Mouse (Mus musculus) limb, embryonic 10.5 days (tissue): ENCODE data around the gene Itgad. TPM values are rescaled to one million over a fixed set of nuclear protein-coding genes. Genes with fewer than 3 reads are reported as not detected.
A peak's percentile ranks its signal among the peaks of the same experiment; 100 is the strongest.

Experiments used
- DNase-seq: peaks from one replicate; pipeline ENCODE4 v3.0.0-alpha.2; 2017; ENCODE audit warnings: low spot score
- H3K27ac ChIP-seq: fragments of 300-500 bp; sonication (generic); 2 replicates; pipeline ENCODE4 v1.5.1; 2016; ENCODE audit warnings: mild to moderate bottlenecking
- H3K27me3 ChIP-seq: fragments of 300-500 bp; sonication (generic); 2 replicates; pipeline ENCODE4 v1.6.1; 2016; ENCODE audit warnings: low read depth, mild to moderate bottlenecking; ENCODE audit not compliant: poor library complexity, severe bottlenecking
- H3K36me3 ChIP-seq: fragments of 300-500 bp; sonication (generic); 2 replicates; pipeline ENCODE4 v1.6.1; 2016; ENCODE audit warnings: mild to moderate bottlenecking, moderate library complexity
- H3K4me1 ChIP-seq: fragments of 300-500 bp; sonication (generic); 2 replicates; pipeline ENCODE4 v1.6.1; 2016
- H3K4me3 ChIP-seq: fragments of 300-500 bp; sonication (generic); 2 replicates; pipeline ENCODE4 v1.5.1; 2016; ENCODE audit warnings: mild to moderate bottlenecking, moderate library complexity
- H3K9me3 ChIP-seq: fragments of 300-500 bp; sonication (generic); replicated peaks from 2 replicates; pipeline ENCODE4 v1.6.1; 2016; ENCODE audit warnings: mild to moderate bottlenecking
- WGBS: fragments of 180-500 bp; shearing (Covaris S2); methylation state at CpG from one replicate; pipeline ENCODE4 v1.1.7; 2016; 5-methylcytosine and 5-hydroxymethylcytosine counted together
- polyA plus RNA-seq: library from polyadenylated mRNA; unstranded; fragments of >200 nt; fragmentation: Nextera tagmentation; extraction: Ambion mirVana; gene quantifications from 2 replicates; pipeline ENCODE4 v1.2.1, GENCODE M21; 2016

Gene Itgad
- polyA plus RNA-seq, 1 experiment from 2014 or later = not detected

DNA sequence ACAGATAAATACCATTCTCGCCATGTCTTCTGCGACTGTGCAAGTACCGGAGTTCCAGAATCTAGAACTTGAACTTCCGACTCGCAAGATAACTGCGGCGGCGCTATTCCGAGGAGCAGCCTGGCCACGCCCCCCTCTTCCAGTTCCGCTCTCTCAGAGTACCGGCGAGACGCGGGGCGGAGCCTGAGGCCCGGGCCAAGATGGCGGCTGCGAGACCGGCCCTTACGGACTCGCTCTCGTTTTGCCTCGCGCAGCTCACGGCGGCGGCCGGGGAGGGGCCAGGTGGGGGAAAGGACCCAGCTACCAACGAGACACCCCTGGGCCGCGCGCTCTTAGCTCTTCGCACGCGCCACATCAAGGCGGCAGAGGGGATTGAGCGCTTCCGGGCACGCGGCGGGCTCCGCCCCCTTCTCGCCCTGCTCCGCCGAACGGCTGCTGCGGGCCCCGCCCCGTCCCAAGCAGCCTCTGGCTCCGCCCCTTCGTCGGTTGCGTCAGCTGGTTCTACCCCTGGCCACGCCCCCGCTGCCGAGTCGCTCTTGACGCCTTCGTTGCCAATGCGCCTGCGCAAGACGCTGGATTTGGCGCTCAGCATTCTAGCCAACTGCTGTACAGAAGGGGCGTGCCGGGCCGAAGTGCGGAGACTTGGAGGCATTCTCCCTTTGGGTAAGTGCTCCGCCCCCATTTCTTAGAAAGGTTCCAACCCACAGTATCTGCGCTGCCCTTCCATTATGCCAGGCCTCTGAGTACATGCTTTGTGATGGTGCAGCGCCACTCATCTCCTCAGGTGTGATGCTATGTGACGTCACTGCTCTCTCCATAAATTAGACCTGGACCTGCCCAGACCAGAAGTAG is 84.0 kb downstream of the Itgad start, which contains the start of gene 9130023H24Rik:
Gene 9130023H24Rik (minus strand): TSS at position 105 of the 852 bp plus-strand sequence.
- no peaks in the 10 kb centered on the region for H3K27me3 ChIP-seq
- peaks cover 43% of the 10 kb centered on the region for H3K36me3 ChIP-seq
- H3K9me3 ChIP-seq = no peaks in the 10 kb centered on the region
- H3K4me1 ChIP-seq = peaks cover 17% of the 10 kb centered on the region
- WGBS = under 1% methylated on average over 71 of the region's 72 CpGs
- peak within 1 kb of the TSS; percentile 94 for H3K27ac ChIP-seq
- DNase-seq = peak; percentile 100
- H3K4me3 ChIP-seq = peak within 1 kb of the TSS; percentile 75

DNA sequence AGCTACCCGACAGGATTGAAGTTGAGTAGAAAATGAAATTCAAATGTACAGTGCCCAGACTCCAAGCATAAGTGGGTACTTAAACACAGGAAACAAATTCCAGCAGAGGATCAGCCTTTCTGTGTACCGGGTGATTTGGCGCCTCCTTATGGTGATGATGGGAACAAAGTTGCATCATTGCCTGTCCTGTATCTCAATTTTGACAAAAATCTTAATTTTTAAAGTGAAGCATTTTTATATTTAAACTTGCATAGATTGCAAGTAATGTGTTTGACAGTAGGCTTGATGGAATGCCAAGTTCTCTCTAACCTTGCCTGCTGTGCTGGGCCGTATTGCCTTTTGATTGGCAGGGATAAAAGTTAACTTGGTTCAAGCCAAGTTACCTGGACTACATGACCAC is 84.8 kb downstream of the Itgad start:
- H3K4me3 ChIP-seq = peak overlapping the region; percentile 75
- H3K9me3 ChIP-seq = no peaks in the 10 kb centered on the region
- WGBS = 30% methylated on average over 4 of the region's 4 CpGs
- H3K36me3 ChIP-seq = peaks cover 47% of the 10 kb centered on the region
- no peak for DNase-seq
- no peaks in the 10 kb centered on the region for H3K27me3 ChIP-seq
- peak overlapping the region; percentile 94 for H3K27ac ChIP-seq
- H3K4me1 ChIP-seq = peaks cover 21% of the 10 kb centered on the region

- Histone ChIP-seq H3K27ac (no peak overlapping the region), H3K9me3 (no peaks in the 10 kb centered on the region), H3K4me1 (peaks cover 27% of the 10 kb centered on the region), H3K27me3 (no peaks in the 10 kb centered on the region), H3K4me3 (no peak overlapping the region), H3K36me3 (peaks cover 60% of the 10 kb centered on the region)
- no peak for DNase-seq
- WGBS = 95% methylated on average over 27 of the region's 27 CpGs
These were observed 86.1 kb downstream of the Itgad start for GRCm38 (mm10) chr7:128240131-128240784.

DNA sequence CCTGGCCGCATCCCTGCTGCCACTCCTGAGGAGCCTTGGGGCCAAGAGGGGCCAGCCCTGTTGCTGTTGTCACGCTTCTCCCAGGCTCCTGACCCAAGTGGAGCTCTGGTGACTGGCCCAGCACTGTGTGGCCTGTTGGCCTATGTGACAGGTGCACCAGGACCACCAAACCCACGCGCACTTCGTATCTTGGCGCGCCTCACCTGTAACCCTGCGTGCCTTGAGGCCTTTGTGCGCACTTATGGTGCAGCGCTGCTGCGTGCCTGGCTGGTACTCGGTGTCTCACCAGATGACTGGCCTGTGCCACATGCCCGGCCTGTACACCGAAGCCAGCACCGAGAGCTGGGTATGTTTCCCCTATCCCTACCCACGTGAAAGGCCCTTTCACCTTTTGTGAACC is 88.2 kb downstream of the Itgad start:
- no peak overlapping the region for H3K27ac ChIP-seq
- peaks cover 55% of the 10 kb centered on the region for H3K36me3 ChIP-seq
- H3K27me3 ChIP-seq = no peaks in the 10 kb centered on the region
- H3K4me3 ChIP-seq = no peak overlapping the region
- WGBS = 95% methylated on average over 16 of the region's 16 CpGs
- peaks cover 36% of the 10 kb centered on the region for H3K4me1 ChIP-seq
- no peak for DNase-seq
- no peaks in the 10 kb centered on the region for H3K9me3 ChIP-seq

DNA sequence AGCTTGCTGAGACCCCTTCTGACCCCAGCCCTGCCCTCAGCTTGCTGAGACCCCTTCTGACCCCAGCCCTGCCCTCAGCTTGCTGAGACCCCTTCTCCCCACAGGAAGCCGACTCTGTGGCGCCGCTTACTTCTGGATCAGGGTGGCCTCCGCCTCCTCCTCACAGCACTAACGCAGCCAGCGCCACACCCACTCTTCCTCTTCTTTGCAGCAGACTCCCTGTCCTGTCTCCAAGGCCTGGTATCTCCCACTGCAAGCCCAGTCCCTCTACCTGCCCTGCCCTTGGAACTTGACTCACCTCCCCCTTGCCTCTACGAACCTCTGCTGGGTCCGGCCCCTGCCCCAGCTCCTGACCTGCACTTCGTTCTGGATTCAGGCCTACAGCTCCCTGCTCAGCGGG is 89.7 kb downstream of the Itgad start:
- WGBS = 54% methylated on average over 10 of the region's 10 CpGs
- Histone ChIP-seq H3K27ac (peak overlapping the region; percentile 65), H3K4me1 (peaks cover 36% of the 10 kb centered on the region), H3K4me3 (no peak overlapping the region), H3K27me3 (no peaks in the 10 kb centered on the region; the same call in 1 of the 2 replicates), H3K36me3 (peaks cover 55% of the 10 kb centered on the region), H3K9me3 (no peaks in the 10 kb centered on the region)
- no peak for DNase-seq

- Histone ChIP-seq H3K27ac (peak overlapping the region; percentile 65), H3K9me3 (no peaks in the 10 kb centered on the region), H3K4me3 (no peak overlapping the region), H3K4me1 (peaks cover 30% of the 10 kb centered on the region), H3K27me3 (no peaks in the 10 kb centered on the region; the same call in 1 of the 2 replicates), H3K36me3 (peaks cover 58% of the 10 kb centered on the region)
- 87% methylated on average over 18 of the region's 18 CpGs for WGBS
- no peak for DNase-seq
These were observed 90.3 kb downstream of the Itgad start for GRCm38 (mm10) chr7:128244410-128245025.

DNA sequence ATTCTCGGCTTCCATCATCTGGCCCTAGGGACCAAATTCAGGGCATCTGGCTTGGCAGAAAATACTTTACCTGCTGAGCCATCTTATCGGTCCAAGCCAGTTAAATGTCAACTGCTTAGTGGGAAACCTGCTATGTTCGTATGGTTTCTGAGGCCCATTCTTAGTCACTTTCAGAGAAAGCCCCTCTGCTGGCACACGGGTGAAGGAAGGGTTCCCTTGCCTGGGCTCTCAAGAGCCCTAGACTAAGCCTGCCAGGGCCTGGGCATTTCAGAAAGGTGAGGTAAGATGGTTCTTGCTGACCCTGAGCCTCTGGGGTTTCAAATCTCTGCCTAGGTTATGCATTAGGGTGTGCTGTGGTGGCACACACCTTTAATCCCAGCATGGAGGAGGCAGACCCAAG is 91.4 kb downstream of the Itgad start:
- Histone ChIP-seq H3K4me1 (peaks cover 30% of the 10 kb centered on the region), H3K4me3 (no peak overlapping the region)
- WGBS = 94% methylated on average over 4 of the region's 4 CpGs

GRCm38 (mm10) chr7:128246496-128247391 is 92.6 kb downstream of the Itgad start, which contains the start of gene Tgfb1i1:
TSS of gene Tgfb1i1 (plus strand) at chr7:128246812.
- Histone ChIP-seq H3K4me3 (peak within 1 kb of the TSS; percentile 53), H3K27ac (peak within 1 kb of the TSS; percentile 80), H3K9me3 (no peaks in the 10 kb centered on the region), H3K4me1 (peaks cover 31% of the 10 kb centered on the region), H3K36me3 (peaks cover 37% of the 10 kb centered on the region), H3K27me3 (peaks cover 3% of the 10 kb centered on the region; the same call in 1 of the 2 replicates)
- WGBS = 2% methylated on average over 28 of the region's 30 CpGs
- DNase-seq = peak; percentile 66

More for the DNA sequence above, 91.4 kb downstream of the Itgad start:
- no peaks in the 10 kb centered on the region; the same call in 1 of the 2 replicates for H3K27me3 ChIP-seq
- H3K9me3 ChIP-seq = no peaks in the 10 kb centered on the region
- peaks cover 49% of the 10 kb centered on the region for H3K36me3 ChIP-seq
- no peak overlapping the region for H3K27ac ChIP-seq
- DNase-seq = no peak

GRCm38 (mm10) chr7:128247443-128247842 is 93.3 kb downstream of the Itgad start:
- peak; percentile 86 for DNase-seq

DNA sequence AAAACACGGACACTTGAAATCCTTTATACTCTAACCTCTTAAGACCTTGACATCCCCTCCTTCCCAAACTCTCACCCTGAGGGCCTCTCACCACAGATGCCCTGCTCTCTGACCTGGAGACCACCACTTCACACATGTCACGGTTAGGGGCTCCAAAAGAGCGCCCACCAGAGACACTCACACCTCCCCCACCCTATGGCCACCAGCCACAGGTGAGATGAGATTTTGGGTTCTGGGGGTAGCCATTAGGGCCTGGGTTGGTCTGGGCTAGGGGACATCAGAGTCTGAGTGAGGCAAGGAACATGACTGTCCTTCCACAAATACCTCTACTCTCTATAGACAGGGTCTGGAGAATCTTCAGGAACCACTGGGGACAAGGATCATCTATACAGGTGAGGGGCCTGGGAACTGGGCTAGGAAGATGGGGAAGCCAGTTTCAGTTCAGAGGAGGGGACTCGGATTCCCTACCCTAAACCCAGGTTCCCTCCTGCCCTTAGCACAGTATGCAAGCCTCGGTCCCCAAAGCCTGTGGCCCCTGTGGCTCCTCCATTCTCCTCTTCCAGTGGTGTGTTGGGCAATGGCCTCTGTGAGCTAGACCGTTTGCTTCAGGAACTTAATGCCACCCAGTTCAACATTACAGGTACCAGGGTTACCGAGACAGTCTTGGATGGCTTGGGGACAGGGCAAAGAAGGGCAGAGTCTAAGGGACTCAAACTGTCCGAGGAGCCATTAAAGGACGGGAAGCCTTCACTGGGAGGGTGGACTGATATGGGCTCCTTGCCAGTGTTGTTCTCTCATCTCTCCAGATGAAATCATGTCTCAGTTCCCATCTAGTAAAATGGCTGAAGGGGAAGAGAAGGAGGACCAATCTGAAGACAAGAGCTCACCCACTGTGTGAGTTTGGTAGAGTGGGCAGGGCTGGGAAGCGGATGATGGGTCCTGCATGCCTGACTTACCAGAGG is 94.2 kb downstream of the Itgad start:
- H3K9me3 ChIP-seq = no peaks in the 10 kb centered on the region
- no peak overlapping the region for H3K4me3 ChIP-seq
- peaks cover 21% of the 10 kb centered on the region for H3K36me3 ChIP-seq
- H3K27me3 ChIP-seq = peaks cover 9% of the 10 kb centered on the region; the same call in 1 of the 2 replicates
- WGBS = 86% methylated on average over 10 of the region's 10 CpGs
- no peak for DNase-seq
- H3K4me1 ChIP-seq = peaks cover 43% of the 10 kb centered on the region
- no peak overlapping the region for H3K27ac ChIP-seq

More at GRCm38 (mm10) chr7:128247443-128247842, 93.3 kb downstream of the Itgad start:
- WGBS = 2% methylated on average over 13 of the region's 13 CpGs
- H3K27ac ChIP-seq = peak overlapping the region; percentile 80
- peaks cover 30% of the 10 kb centered on the region for H3K36me3 ChIP-seq
- peak overlapping the region; percentile 53 for H3K4me3 ChIP-seq
- peaks cover 38% of the 10 kb centered on the region for H3K4me1 ChIP-seq
- no peaks in the 10 kb centered on the region for H3K9me3 ChIP-seq
- H3K27me3 ChIP-seq = peaks cover 9% of the 10 kb centered on the region; the same call in 1 of the 2 replicates

DNA sequence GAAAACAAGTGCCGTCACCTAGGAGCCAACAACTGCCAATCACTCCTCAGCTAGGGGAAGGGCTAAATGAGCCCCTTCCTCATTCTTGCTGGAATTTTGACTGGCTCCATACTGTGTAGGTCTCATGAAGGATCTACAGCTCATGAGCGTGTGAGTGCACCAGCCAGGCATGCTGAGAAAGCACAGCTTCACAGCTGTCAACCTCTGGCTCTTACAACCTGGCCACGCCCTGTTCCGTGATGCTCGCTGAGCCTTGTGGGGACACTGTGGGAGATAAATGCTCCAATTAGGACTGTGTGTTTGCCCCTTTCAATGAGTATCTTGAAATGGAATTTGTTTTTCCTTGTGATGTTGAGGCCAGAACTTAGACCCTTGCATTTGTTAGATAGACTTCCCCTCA is 95.8 kb downstream of the Itgad start:
- peaks cover 9% of the 10 kb centered on the region; the same call in 1 of the 2 replicates for H3K27me3 ChIP-seq
- peaks cover 8% of the 10 kb centered on the region for H3K36me3 ChIP-seq
- no peak overlapping the region for H3K4me3 ChIP-seq
- no peak overlapping the region for H3K27ac ChIP-seq
- H3K9me3 ChIP-seq = no peaks in the 10 kb centered on the region
- H3K4me1 ChIP-seq = peaks cover 34% of the 10 kb centered on the region
- 83% methylated on average over 5 of the region's 5 CpGs for WGBS
- DNase-seq = no peak
